Mouse (Mus musculus): ENCODE results near the gene Gm29776. TPM values are rescaled to one million over a fixed set of nuclear protein-coding genes. Genes with fewer than 3 reads are reported as not detected.

Gm29776 gene
- polyA plus RNA-seq, 1 experiment from 2014 or later = 0.28 TPM

GRCm38 (mm10) chr14:54676290-54676689 lies 22.3 kb downstream of the Gm29776 start:
- Histone ChIP-seq H3K36me3 (ENCODE audit: control insufficient read depth, insufficient read depth, low read length) (peaks cover 31% of the 10 kb centered on the region), H3K4me2 (ENCODE audit: low read length) (no peak overlapping the region), H3K4me3 (ENCODE audit: low read length) (no peak overlapping the region), H3K4me1 (ENCODE audit: control insufficient read depth, insufficient read depth, low read depth, low read length) (no peaks in the 10 kb centered on the region), H3K27ac (ENCODE audit: low read depth, low read length) (no peak overlapping the region), H3K27me3 (replicated peaks; ENCODE audit: control insufficient read depth, insufficient read depth, low read length) (no peaks in the 10 kb centered on the region), H3K9me3 (ENCODE audit: control insufficient read depth, low read length) (no peaks in the 10 kb centered on the region), H3K9ac (ENCODE audit: low read depth, low read length) (no peak overlapping the region)
- WGBS = 90% methylated on average over 5 of the region's 5 CpGs
- no peak for ATAC-seq

DNA sequence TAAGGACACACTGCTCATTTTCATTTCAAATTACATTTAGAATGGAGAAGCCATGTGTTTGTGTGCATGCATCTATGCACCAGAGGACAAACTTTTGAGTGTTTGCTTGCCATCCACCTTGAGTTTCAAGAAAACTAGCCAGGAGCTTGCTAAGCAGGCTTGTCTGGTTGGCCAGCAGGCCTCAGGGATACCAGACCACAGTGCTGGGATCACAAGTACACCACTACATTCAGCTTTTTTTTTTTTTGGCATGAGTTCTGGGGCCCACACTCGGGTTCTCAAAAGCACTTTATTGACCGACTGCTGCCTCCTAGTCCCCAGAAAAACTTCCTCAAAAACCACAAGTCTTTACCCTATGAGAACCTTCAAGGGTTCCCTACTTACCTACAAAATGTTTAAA lies 24.3 kb downstream of the Gm29776 start:
- Histone ChIP-seq H3K4me2 (ENCODE audit: low read length) (no peak overlapping the region), H3K36me3 (ENCODE audit: control insufficient read depth, insufficient read depth, low read length) (peaks cover 31% of the 10 kb centered on the region), H3K9ac (ENCODE audit: low read depth, low read length) (no peak overlapping the region), H3K4me3 (ENCODE audit: low read length) (no peak overlapping the region), H3K4me1 (ENCODE audit: control insufficient read depth, insufficient read depth, low read depth, low read length) (no peaks in the 10 kb centered on the region), H3K9me3 (ENCODE audit: control insufficient read depth, low read length) (no peaks in the 10 kb centered on the region), H3K27me3 (replicated peaks; ENCODE audit: control insufficient read depth, insufficient read depth, low read length) (no peaks in the 10 kb centered on the region), H3K27ac (ENCODE audit: low read depth, low read length) (no peak overlapping the region)
- WGBS = 70% methylated on average over 2 of the region's 2 CpGs
- no peak for ATAC-seq

- Histone ChIP-seq H3K9me3 (ENCODE audit: control insufficient read depth, low read length) (no peaks in the 10 kb centered on the region), H3K36me3 (ENCODE audit: control insufficient read depth, insufficient read depth, low read length) (peaks cover 30% of the 10 kb centered on the region), H3K4me2 (ENCODE audit: low read length) (no peak overlapping the region), H3K4me3 (ENCODE audit: low read length) (no peak overlapping the region), H3K27me3 (replicated peaks; ENCODE audit: control insufficient read depth, insufficient read depth, low read length) (no peaks in the 10 kb centered on the region), H3K27ac (ENCODE audit: low read depth, low read length) (no peak overlapping the region), H3K9ac (ENCODE audit: low read depth, low read length) (no peak overlapping the region), H3K4me1 (ENCODE audit: control insufficient read depth, insufficient read depth, low read depth, low read length) (no peaks in the 10 kb centered on the region)
- WGBS = 75% methylated on average over 4 of the region's 4 CpGs
- no peak; the same call in 1 of the 2 replicates for ATAC-seq
Measured at GRCm38 (mm10) chr14:54669381-54669780, 29.3 kb downstream of the Gm29776 start.

DNA sequence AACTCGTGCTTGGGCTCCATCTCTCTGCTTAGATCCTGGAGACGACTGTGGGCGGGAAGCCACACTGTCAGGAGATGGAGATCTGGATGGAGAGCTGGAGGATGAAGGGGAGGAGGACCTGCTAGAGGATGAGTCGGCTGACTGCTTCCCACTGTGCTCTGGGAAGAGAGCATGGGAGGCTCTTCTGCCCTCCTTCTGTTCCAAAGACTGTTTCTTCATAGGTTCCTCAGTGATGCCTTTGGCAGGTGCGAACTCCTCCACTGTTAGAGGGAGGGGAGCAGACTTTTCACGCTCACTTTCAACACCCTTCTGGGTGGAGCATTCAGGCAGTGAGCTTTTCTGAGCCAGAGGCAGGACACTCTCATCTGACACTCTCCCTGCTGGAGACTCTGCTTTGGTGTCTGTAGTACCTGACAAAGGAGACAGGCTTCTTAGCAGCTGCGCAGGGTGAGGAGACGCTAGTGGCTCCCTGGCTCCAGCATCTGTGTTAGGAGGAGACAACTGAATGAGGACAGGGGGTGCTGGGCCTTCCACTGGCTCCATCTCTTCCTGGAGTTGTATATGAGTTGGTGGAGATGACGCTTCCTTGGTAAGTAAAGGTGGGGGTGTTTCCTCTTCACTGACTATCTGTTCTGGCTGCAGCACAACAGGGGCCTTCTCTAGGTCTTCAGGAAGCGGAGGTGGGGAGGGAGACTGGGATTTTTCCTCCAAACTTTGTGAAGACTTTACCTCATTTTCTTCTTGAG lies 34.0 kb downstream of the Gm29776 start:
- H3K36me3 ChIP-seq (ENCODE audit: control insufficient read depth, insufficient read depth, low read length) = peaks cover 60% of the 10 kb centered on the region
- ATAC-seq = no peak
- WGBS = 92% methylated on average over 10 of the region's 10 CpGs

DNA sequence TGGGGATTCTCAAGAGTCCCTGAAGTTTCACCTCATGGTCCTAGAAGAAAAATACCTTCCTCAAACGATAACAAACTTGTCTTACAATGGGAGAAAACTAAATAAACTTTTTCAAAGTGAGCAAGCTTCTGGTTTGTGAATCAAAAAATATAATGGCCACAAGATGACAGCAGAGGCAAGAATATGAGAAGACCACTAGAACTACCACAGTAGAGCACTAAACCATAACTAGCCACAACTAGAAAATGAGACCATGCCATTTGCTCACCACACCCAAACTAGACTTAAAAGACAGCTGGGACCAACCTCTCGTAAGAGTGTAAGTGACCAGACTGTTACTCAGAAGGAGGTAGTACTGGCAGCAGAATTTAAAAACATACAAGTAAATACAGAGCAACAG lies 38.6 kb downstream of the Gm29776 start:
- H3K4me1 ChIP-seq (ENCODE audit: control insufficient read depth, insufficient read depth, low read depth, low read length) = no peaks in the 10 kb centered on the region
- no peak overlapping the region for H3K4me2 ChIP-seq (ENCODE audit: low read length)
- H3K36me3 ChIP-seq (ENCODE audit: control insufficient read depth, insufficient read depth, low read length) = peaks cover 60% of the 10 kb centered on the region
- WGBS = 92% methylated on average over 2 of the region's 2 CpGs
- H3K9ac ChIP-seq (ENCODE audit: low read depth, low read length) = no peak overlapping the region
- no peak overlapping the region for H3K4me3 ChIP-seq (ENCODE audit: low read length)
- ATAC-seq = no peak
- H3K27me3 ChIP-seq (replicated peaks; ENCODE audit: control insufficient read depth, insufficient read depth, low read length) = no peaks in the 10 kb centered on the region
- no peaks in the 10 kb centered on the region for H3K9me3 ChIP-seq (ENCODE audit: control insufficient read depth, low read length)
- no peak overlapping the region for H3K27ac ChIP-seq (ENCODE audit: low read depth, low read length)

More for the DNA sequence above, 34.0 kb downstream of the Gm29776 start:
- no peaks in the 10 kb centered on the region for H3K9me3 ChIP-seq (ENCODE audit: control insufficient read depth, low read length)
- H3K4me2 ChIP-seq (ENCODE audit: low read length) = no peak overlapping the region
- no peak overlapping the region for H3K27ac ChIP-seq (ENCODE audit: low read depth, low read length)
- no peaks in the 10 kb centered on the region for H3K4me1 ChIP-seq (ENCODE audit: control insufficient read depth, insufficient read depth, low read depth, low read length)
- H3K9ac ChIP-seq (ENCODE audit: low read depth, low read length) = no peak overlapping the region
- no peaks in the 10 kb centered on the region for H3K27me3 ChIP-seq (replicated peaks; ENCODE audit: control insufficient read depth, insufficient read depth, low read length)
- no peak overlapping the region for H3K4me3 ChIP-seq (ENCODE audit: low read length)

GRCm38 (mm10) chr14:54653496-54653895 lies 45.1 kb downstream of the Gm29776 start:
- peak; percentile 85 for ATAC-seq
- peaks cover 40% of the 10 kb centered on the region for H3K36me3 ChIP-seq (ENCODE audit: control insufficient read depth, insufficient read depth, low read length)
- peak overlapping the region; percentile 89 for H3K4me2 ChIP-seq (ENCODE audit: low read length)
- no peaks in the 10 kb centered on the region for H3K9me3 ChIP-seq (ENCODE audit: control insufficient read depth, low read length)
- H3K9ac ChIP-seq (ENCODE audit: low read depth, low read length) = peak overlapping the region; percentile 85
- WGBS = 1% methylated on average over 12 of the region's 12 CpGs
- peaks cover 43% of the 10 kb centered on the region for H3K4me1 ChIP-seq (ENCODE audit: control insufficient read depth, insufficient read depth, low read depth, low read length)
- peak overlapping the region; percentile 84 for H3K27ac ChIP-seq (ENCODE audit: low read depth, low read length)
- no peaks in the 10 kb centered on the region for H3K27me3 ChIP-seq (replicated peaks; ENCODE audit: control insufficient read depth, insufficient read depth, low read length)
- H3K4me3 ChIP-seq (ENCODE audit: low read length) = peak overlapping the region; percentile 75

GRCm38 (mm10) chr14:54652787-54653186 lies 45.8 kb downstream of the Gm29776 start:
- H3K4me1 ChIP-seq (ENCODE audit: control insufficient read depth, insufficient read depth, low read depth, low read length) = peaks cover 43% of the 10 kb centered on the region
- H3K9me3 ChIP-seq (ENCODE audit: control insufficient read depth, low read length) = no peaks in the 10 kb centered on the region
- no peak for ATAC-seq
- peak overlapping the region; percentile 84 for H3K27ac ChIP-seq (ENCODE audit: low read depth, low read length)
- no peaks in the 10 kb centered on the region for H3K27me3 ChIP-seq (replicated peaks; ENCODE audit: control insufficient read depth, insufficient read depth, low read length)
- peak overlapping the region; percentile 85 for H3K9ac ChIP-seq (ENCODE audit: low read depth, low read length)
- peaks cover 46% of the 10 kb centered on the region for H3K36me3 ChIP-seq (ENCODE audit: control insufficient read depth, insufficient read depth, low read length)
- WGBS = 0% methylated on average over 7 of the region's 7 CpGs
- H3K4me3 ChIP-seq (ENCODE audit: low read length) = peak overlapping the region; percentile 75
- peak overlapping the region; percentile 89 for H3K4me2 ChIP-seq (ENCODE audit: low read length)

DNA sequence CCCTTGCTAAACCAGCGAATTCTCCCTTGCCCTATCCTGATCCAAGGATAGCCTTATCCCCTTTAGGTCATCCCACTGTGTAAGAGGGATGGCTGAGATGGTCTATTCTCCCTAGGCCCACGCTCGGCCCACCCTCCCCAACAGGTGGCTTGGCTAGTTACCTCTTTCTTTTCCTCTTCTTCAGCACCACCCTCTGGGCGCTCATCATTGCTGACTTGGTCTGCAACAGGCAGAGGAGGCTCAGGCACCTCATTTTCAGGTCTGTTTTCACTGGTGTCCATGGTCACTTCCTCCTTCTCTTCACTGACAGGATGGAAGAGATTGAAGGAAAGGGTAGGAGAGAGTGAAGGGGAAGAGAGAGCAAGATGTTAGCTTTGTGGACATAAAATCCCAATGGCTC lies 47.1 kb downstream of the Gm29776 start:
- Histone ChIP-seq H3K36me3 (ENCODE audit: control insufficient read depth, insufficient read depth, low read length) (peaks cover 46% of the 10 kb centered on the region), H3K27ac (ENCODE audit: low read depth, low read length) (no peak overlapping the region), H3K4me3 (ENCODE audit: low read length) (no peak overlapping the region), H3K9me3 (ENCODE audit: control insufficient read depth, low read length) (no peaks in the 10 kb centered on the region), H3K27me3 (replicated peaks; ENCODE audit: control insufficient read depth, insufficient read depth, low read length) (no peaks in the 10 kb centered on the region), H3K4me2 (ENCODE audit: low read length) (peak overlapping the region; percentile 89; the same call in 1 of the 2 replicates), H3K4me1 (ENCODE audit: control insufficient read depth, insufficient read depth, low read depth, low read length) (peaks cover 43% of the 10 kb centered on the region), H3K9ac (ENCODE audit: low read depth, low read length) (no peak overlapping the region)
- ATAC-seq = no peak
- 75% methylated on average over 4 of the region's 4 CpGs for WGBS

DNA sequence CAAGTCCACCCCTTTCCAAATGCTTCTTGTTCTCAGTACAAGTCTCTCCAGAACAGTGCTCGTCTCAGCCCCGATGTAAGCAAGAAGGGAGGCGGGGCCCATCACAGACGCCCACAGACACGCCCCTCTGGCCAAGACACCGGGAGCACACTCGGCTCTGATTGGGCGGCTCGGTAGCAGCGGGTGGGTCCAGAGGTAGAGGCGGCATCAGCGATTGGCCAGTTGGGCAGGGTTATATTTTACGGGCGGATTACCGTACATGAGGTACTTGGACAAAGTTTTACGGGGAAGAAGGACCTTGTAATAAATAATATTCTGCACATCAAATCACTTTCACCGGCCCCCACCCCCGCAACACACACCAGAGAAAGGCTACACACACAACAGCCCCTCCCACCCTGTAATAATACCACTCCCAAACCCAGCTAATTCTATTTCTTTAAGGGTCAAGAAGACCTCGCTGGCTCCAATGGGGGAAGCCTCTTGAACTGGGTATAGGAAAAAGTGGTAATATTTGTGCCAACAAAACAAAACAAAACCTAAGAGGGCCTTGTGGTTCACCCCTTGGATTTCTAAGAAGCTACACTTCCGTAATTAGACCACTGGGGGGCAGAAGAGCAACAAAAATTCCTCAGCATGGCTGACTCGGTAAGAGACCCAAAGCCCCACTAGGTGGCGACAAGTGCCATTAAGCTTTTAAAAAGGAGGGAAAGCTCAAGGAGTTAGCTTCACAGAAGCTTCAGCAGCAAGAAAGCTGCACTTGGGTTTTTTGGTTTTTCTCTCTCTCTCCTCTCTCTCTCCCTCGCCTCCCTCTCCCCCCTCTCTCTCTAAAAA lies 47.8 kb downstream of the Gm29776 start:
- Histone ChIP-seq H3K27me3 (replicated peaks; ENCODE audit: control insufficient read depth, insufficient read depth, low read length) (no peaks in the 10 kb centered on the region), H3K36me3 (ENCODE audit: control insufficient read depth, insufficient read depth, low read length) (peaks cover 46% of the 10 kb centered on the region), H3K4me1 (ENCODE audit: control insufficient read depth, insufficient read depth, low read depth, low read length) (peaks cover 43% of the 10 kb centered on the region), H3K27ac (ENCODE audit: low read depth, low read length) (no peak overlapping the region), H3K4me3 (ENCODE audit: low read length) (no peak overlapping the region), H3K9ac (ENCODE audit: low read depth, low read length) (no peak overlapping the region), H3K9me3 (ENCODE audit: control insufficient read depth, low read length) (no peaks in the 10 kb centered on the region), H3K4me2 (ENCODE audit: low read length) (peak overlapping the region; percentile 13; the same call in 1 of the 2 replicates)
- peak; percentile 34 for ATAC-seq
- WGBS = 64% methylated on average over 23 of the region's 23 CpGs

Measured in hindbrain, embryonic 16.5 days (tissue).